Mouse (Mus musculus) liver, postnatal 0 days (tissue): ENCODE data around the gene Syne4.

Source experiments
- CTCF ChIP-seq: sonication (generic); IDR thresholded peaks from 2 replicates; pipeline ENCODE4 v1.5.1; 2016; ENCODE audit warnings: antibody characterized with exemption, low read depth
- EP300 ChIP-seq: IDR thresholded peaks from 2 replicates; pipeline ENCODE4 v1.6.1; 2016; ENCODE audit warnings: antibody characterized with exemption, low read depth, mild to moderate bottlenecking

DNA sequence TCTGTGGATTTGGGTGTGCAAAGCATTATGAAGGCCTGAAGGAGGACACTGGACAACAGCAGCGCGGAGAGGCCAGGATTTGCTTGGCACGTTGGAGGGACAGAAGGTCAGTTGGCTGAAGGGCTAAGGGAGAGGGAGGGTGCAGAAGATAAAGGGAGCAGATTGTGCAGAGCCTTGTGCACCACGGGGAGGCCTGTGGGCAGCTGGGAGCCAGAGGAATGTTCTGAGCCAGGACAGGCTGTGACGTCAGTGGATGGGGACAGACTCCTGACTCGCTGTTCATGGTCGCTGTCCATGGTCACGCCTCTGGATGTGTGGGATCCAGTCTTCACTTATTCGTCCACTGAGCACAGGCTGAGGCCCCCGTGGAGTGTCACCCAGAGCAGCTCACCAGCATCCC, 19.5 kb upstream of the Syne4 start:
- TF ChIP-seq CTCF (no peak), EP300 (no peak)
